Mouse (Mus musculus) liver, embryonic 14.5 days (tissue): ENCODE data around the gene Pym1. TPM values are rescaled to one million over a fixed set of nuclear protein-coding genes. Genes with fewer than 3 reads are reported as not detected.
A peak's percentile ranks its signal among the peaks of the same experiment; 100 is the strongest.
"Not testable (repeated sequence)": the region's sequence is repeated elsewhere in the genome, so short reads cannot be mapped to it uniquely, and the experiment has no call there.

ENCODE experiments used
- ATAC-seq: fragments of 200-750 bp; cut with Nextera tagmentation; 2 replicates; pipeline ENCODE4 v1.8.0; 2017; ENCODE audit warnings: moderate number of reproducible peaks, mild to moderate bottlenecking, moderate library complexity; ENCODE audit not compliant: insufficient read depth
- DNase-seq, 3 experiments: peaks; one replicate each; pipeline ENCODE4 v3.0.0-alpha.2; 2012 to 2013; ENCODE audit warnings: low read depth in 3 of 3, low spot score in 3 of 3
- H3K27ac ChIP-seq: fragments of 300-500 bp; sonication (generic); 2 replicates; pipeline ENCODE4 v1.5.1; 2014; ENCODE audit warnings: moderate library complexity, mild to moderate bottlenecking, control low read depth, inconsistent platforms
- H3K27me3 ChIP-seq: fragments of 300-500 bp; sonication (generic); 2 replicates; pipeline ENCODE4 v1.6.1; 2014; ENCODE audit warnings: mild to moderate bottlenecking, low read length, moderate library complexity; ENCODE audit not compliant: control insufficient read depth, insufficient read depth
- H3K36me3 ChIP-seq: fragments of 300-500 bp; sonication (generic); replicated peaks from 2 replicates; pipeline ENCODE4 v1.6.1; 2014; ENCODE audit warnings: low read depth; ENCODE audit not compliant: control insufficient read depth, insufficient read depth
- H3K4me1 ChIP-seq, 2 experiments: fragments of 200-500 bp in 1 of 2; fragments of 300-500 bp in 1 of 2; sonication (generic) in 1 of 2; replicated peaks; 2 replicates each; pipeline ENCODE4 v1.6.1; 2012 to 2014; ENCODE audit warnings: antibody characterized with exemption in 1 of 2, inconsistent platforms in 1 of 2, low read length in 1 of 2; ENCODE audit not compliant: control insufficient read depth in 2 of 2, insufficient read depth in 2 of 2
- H3K4me2 ChIP-seq: fragments of 300-500 bp; sonication (generic); 2 replicates; pipeline ENCODE4 v1.6.1; 2014; ENCODE audit warnings: low read depth, mild to moderate bottlenecking, control low read depth, moderate library complexity
- H3K4me3 ChIP-seq, 2 experiments: fragments of 200-500 bp in 1 of 2; fragments of 300-500 bp in 1 of 2; sonication (generic) in 1 of 2; 2 replicates each; pipeline ENCODE4 v1.5.1; 2012 to 2014; ENCODE audit warnings: low read depth in 2 of 2, low read length in 2 of 2, mild to moderate bottlenecking in 2 of 2, control low read depth in 1 of 2, inconsistent platforms in 1 of 2, moderate library complexity in 1 of 2; ENCODE audit not compliant: insufficient read depth in 1 of 2
- H3K9ac ChIP-seq: fragments of 300-500 bp; sonication (generic); replicated peaks from 2 replicates; pipeline ENCODE4 v1.6.1; 2014; ENCODE audit warnings: mild to moderate bottlenecking, control low read depth, moderate library complexity
- H3K9me3 ChIP-seq: fragments of 300-500 bp; sonication (generic); 2 replicates; pipeline ENCODE4 v1.6.1; 2016; ENCODE audit warnings: low read length, mixed read lengths; ENCODE audit not compliant: control insufficient read depth
- CTCF ChIP-seq: IDR thresholded peaks from 2 replicates; pipeline ENCODE4 v1.5.1; 2016; ENCODE audit warnings: antibody characterized with exemption, low read depth, control low read depth
- EP300 ChIP-seq: IDR thresholded peaks from 2 replicates; pipeline ENCODE4 v1.6.1; 2016; ENCODE audit warnings: antibody characterized with exemption, low read depth
- WGBS: fragments of 180-500 bp; shearing (Covaris S2); extraction: QIAGEN DNeasy Blood & Tissue Kit; methylation state at CpG from one replicate; pipeline ENCODE4 v1.1.7; 2014; ENCODE audit not compliant: insufficient replicate concordance; 5-methylcytosine and 5-hydroxymethylcytosine counted together
- polyA plus RNA-seq, 2 experiments: library from polyadenylated mRNA; depleted of rRNA in 1 of 2; stranded (reverse) in 1 of 2; unstranded in 1 of 2; fragments of >200 nt; fragmentation: Nextera tagmentation in 1 of 2; extraction: Ambion mirVana in 1 of 2; gene quantifications; 2 replicates each; pipeline versions ENCODE4 v1.2.1 to v1.2.3; 2012 to 2014

Pym1 gene
- polyA plus RNA-seq, 2 experiments: 12.4 to 19.5 TPM

- Histone ChIP-seq H3K4me3 (peak within 1 kb of the TSS; percentile 92 to 94), H3K4me1 (peaks cover 14 to 28% of the 10 kb centered on the region in 2 experiments), H3K4me2 (peak within 1 kb of the TSS; percentile 91), H3K9me3 (no peaks in the 10 kb centered on the region), H3K36me3 (peaks cover 43% of the 10 kb centered on the region), H3K9ac (peak within 1 kb of the TSS; percentile 96), H3K27me3 (no peaks in the 10 kb centered on the region), H3K27ac (peak within 1 kb of the TSS; percentile 87)
- 19% methylated on average over 4 of the region's 4 CpGs for WGBS
- DNase-seq: no peak
- TF ChIP-seq CTCF (no peak), EP300 (no peak)
- ATAC-seq: no peak
These were observed 43.8 kb upstream of the Pym1 start, which contains the start of gene Pmel for GRCm38 (mm10) chr10:128703895-128704294. Gene Pmel (plus strand): TSS chr10:128704195.

GRCm38 (mm10) chr10:128704491-128705316 lies 43.0 kb upstream of the Pym1 start, which contains the start of gene Cdk2:
Gene Cdk2 (minus strand): TSS chr10:128705031.
- DNase-seq (peak; percentile 79 to 84 (median 84)), ATAC-seq (peak; percentile 90)
- Histone ChIP-seq H3K4me3 (peak within 1 kb of the TSS; percentile 92 to 94), H3K9me3 (no peaks in the 10 kb centered on the region), H3K4me2 (peak within 1 kb of the TSS; percentile 91), H3K4me1 (peaks cover 14 to 28% of the 10 kb centered on the region in 2 experiments), H3K9ac (peak within 1 kb of the TSS; percentile 96), H3K27me3 (no peaks in the 10 kb centered on the region), H3K36me3 (peaks cover 35% of the 10 kb centered on the region), H3K27ac (peak within 1 kb of the TSS; percentile 87)
- TF ChIP-seq CTCF: no peak
- WGBS: under 1% methylated on average over 62 of the region's 62 CpGs

GRCm38 (mm10) chr10:128705317-128705693 lies 42.4 kb upstream of the Pym1 start:
- no peaks in the 10 kb centered on the region for H3K9me3 ChIP-seq
- peak overlapping the region; percentile 77 for H3K9ac ChIP-seq
- peak overlapping the region; percentile 44 to 92 for H3K4me3 ChIP-seq
- no peak for DNase-seq
- peaks cover 29% of the 10 kb centered on the region for H3K36me3 ChIP-seq
- H3K4me2 ChIP-seq: peak overlapping the region; percentile 91
- H3K27me3 ChIP-seq: no peaks in the 10 kb centered on the region
- H3K27ac ChIP-seq: peak overlapping the region; percentile 72
- 11% methylated on average over 11 of the region's 11 CpGs for WGBS
- peaks cover 14 to 24% of the 10 kb centered on the region in 2 experiments for H3K4me1 ChIP-seq
- ATAC-seq: peak; percentile 21; the same call in 1 of the 2 replicates
- TF ChIP-seq CTCF (no peak), EP300 (no peak)

- not testable (repeated sequence) for H3K27me3 ChIP-seq, H3K4me1 ChIP-seq, H3K36me3 ChIP-seq, H3K4me3 ChIP-seq, DNase-seq, ATAC-seq, H3K4me2 ChIP-seq, H3K27ac ChIP-seq, H3K9me3 ChIP-seq, H3K9ac ChIP-seq
- WGBS: 82% methylated on average over 7 of the region's 7 CpGs
These were observed 36.4 kb upstream of the Pym1 start for GRCm38 (mm10) chr10:128711318-128711717.

- DNase-seq (no peak), ATAC-seq (peak; percentile 21; the same call in 1 of the 2 replicates)
- H3K9ac ChIP-seq: no peak overlapping the region
- no peaks in the 10 kb centered on the region for H3K9me3 ChIP-seq
- TF ChIP-seq CTCF (no peak), EP300 (no peak)
- no peak overlapping the region for H3K4me2 ChIP-seq
- WGBS: 61% methylated on average over 19 of the region's 19 CpGs
- no peaks in the 10 kb centered on the region for H3K4me1 ChIP-seq
- H3K36me3 ChIP-seq: no peaks in the 10 kb centered on the region
- H3K4me3 ChIP-seq: no peak overlapping the region
- no peaks in the 10 kb centered on the region for H3K27me3 ChIP-seq
- no peak overlapping the region for H3K27ac ChIP-seq
These were observed 31.8 kb upstream of the Pym1 start for GRCm38 (mm10) chr10:128715559-128716537.

- not testable (repeated sequence) for H3K4me1 ChIP-seq, H3K4me2 ChIP-seq, H3K27me3 ChIP-seq, H3K27ac ChIP-seq, H3K9ac ChIP-seq, DNase-seq, H3K9me3 ChIP-seq, H3K36me3 ChIP-seq, ATAC-seq, H3K4me3 ChIP-seq
- 53% methylated on average over 3 of the region's 4 CpGs for WGBS
These were observed 22.2 kb upstream of the Pym1 start for GRCm38 (mm10) chr10:128725466-128725865.
